Comparison of ENCODE assay signal across 14 mouse cellular contexts in genomic region chr9:31305117-31305516, GRCm38 (mm10). TPM values are rescaled to one million over a fixed set of nuclear protein-coding genes. Genes with fewer than 3 reads are reported as not detected.
DNase-seq lines count a peak whose midpoint lies in the region; ATAC-seq lines count a peak whose summit lies in the region.
"Had no signal": no experiment of that assay in that cellular context is flagged by ENCODE, and none has a peak within 500 bp of the region (broad histone marks: within the 10 kb centered on the region; RNA-seq: fewer than 3 reads in every experiment).

No protein-coding gene starts in this region.

- no peak overlapping the region for H3K4me2 ChIP-seq in midbrain, embryonic 15.5 days
- no peak overlapping the region for H3K4me2 ChIP-seq in midbrain, embryonic 11.5 days
- H3K4me2 ChIP-seq: embryonic facial prominence, embryonic 12.5 days; forebrain, embryonic 13.5 days; forebrain, embryonic 15.5 days had no signal

- H3K27ac ChIP-seq in midbrain, embryonic 15.5 days, result 0 out of 2 replicates have a peak overlapping the region, but pooled peaks have one; percentile 1
- H3K27ac ChIP-seq in midbrain, embryonic 11.5 days (ENCODE audit: low read depth, low read length), result no peak overlapping the region
- H3K27ac ChIP-seq: embryonic facial prominence, embryonic 10.5 days; embryonic facial prominence, embryonic 12.5 days; forebrain, embryonic 13.5 days; forebrain, embryonic 15.5 days had no signal

- DNase-seq in midbrain, embryonic 11.5 days (ENCODE audit: low spot score, missing footprints), result no peak
- peak; percentile 55 for DNase-seq in testis, postnatal 10 days (ENCODE audit: low spot score)
- DNase-seq in testis, postnatal 14 days (ENCODE audit: low spot score), result peak; percentile 81
- DNase-seq in gastrocnemius, adult 18-20 months (ENCODE audit: low spot score), result no peak
- DNase-seq: adrenal gland, postnatal 25 days; cerebellum, adult 11 months; cerebellum, adult 8-10 months; cerebellum, adult 9-11 months; forebrain, postnatal 0 days had no signal

- no peak overlapping the region for H3K4me3 ChIP-seq in midbrain, embryonic 15.5 days
- no peak overlapping the region for H3K4me3 ChIP-seq in midbrain, embryonic 11.5 days (ENCODE audit: low read depth, low read length)
- H3K4me3 ChIP-seq: embryonic facial prominence, embryonic 10.5 days; embryonic facial prominence, embryonic 12.5 days; forebrain, embryonic 13.5 days; forebrain, embryonic 15.5 days had no signal

- H3K9ac ChIP-seq in midbrain, embryonic 15.5 days, result no peak overlapping the region
- no peak overlapping the region for H3K9ac ChIP-seq in midbrain, embryonic 11.5 days (ENCODE audit: low read length)
- H3K9ac ChIP-seq: embryonic facial prominence, embryonic 12.5 days; forebrain, embryonic 13.5 days; forebrain, embryonic 15.5 days; forebrain, postnatal 0 days had no signal

- H3K27me3 ChIP-seq in midbrain, embryonic 15.5 days (replicated peaks), result no peaks in the 10 kb centered on the region
- H3K27me3 ChIP-seq in midbrain, embryonic 11.5 days (ENCODE audit: control insufficient read depth, insufficient read depth, low read length), result no peaks in the 10 kb centered on the region
- H3K27me3 ChIP-seq: embryonic facial prominence, embryonic 12.5 days; forebrain, embryonic 13.5 days; forebrain, embryonic 15.5 days had no signal

- 56% methylated on average over 5 of the region's 5 CpGs for WGBS in midbrain, embryonic 15.5 days
- 62% methylated on average over 5 of the region's 5 CpGs for WGBS in midbrain, embryonic 11.5 days

- no peaks in the 10 kb centered on the region for H3K9me3 ChIP-seq in midbrain, embryonic 15.5 days
- H3K9me3 ChIP-seq in midbrain, embryonic 11.5 days (ENCODE audit: control insufficient read depth, low read length), result no peaks in the 10 kb centered on the region
- H3K9me3 ChIP-seq: embryonic facial prominence, embryonic 10.5 days; embryonic facial prominence, embryonic 12.5 days; forebrain, embryonic 13.5 days; forebrain, embryonic 15.5 days had no signal

- H3K4me1 ChIP-seq in midbrain, embryonic 15.5 days, result peaks cover 3% of the 10 kb centered on the region; the same call in 1 of the 2 replicates
- H3K4me1 ChIP-seq in midbrain, embryonic 11.5 days (ENCODE audit: control insufficient read depth, insufficient read depth, low read length), result no peaks in the 10 kb centered on the region
- H3K4me1 ChIP-seq: embryonic facial prominence, embryonic 12.5 days had no signal

- ATAC-seq in midbrain, embryonic 15.5 days (replicated peaks), result no peak
- ATAC-seq in midbrain, embryonic 11.5 days (ENCODE audit: low FRiP score), result no peak
- ATAC-seq: forebrain, embryonic 13.5 days; forebrain, embryonic 15.5 days; forebrain, postnatal 0 days had no signal

- no peaks in the 10 kb centered on the region for H3K36me3 ChIP-seq in midbrain, embryonic 15.5 days (replicated peaks)
- H3K36me3 ChIP-seq in midbrain, embryonic 11.5 days (ENCODE audit: control insufficient read depth, insufficient read depth, low read length), result no peaks in the 10 kb centered on the region
- H3K36me3 ChIP-seq: embryonic facial prominence, embryonic 12.5 days; forebrain, embryonic 15.5 days had no signal

RNA-seq across cellular contexts. Expression of gene Prdm10, which starts 24.8 kb away (rescaled TPM):
- polyA plus RNA-seq in midbrain, embryonic 15.5 days (2015; fragmentation: Nextera tagmentation; extraction: Ambion mirVana), result 8.9 and 9.9 TPM in 2 replicates
- 6.8 and 7.9 TPM in 2 replicates for polyA plus RNA-seq in midbrain, embryonic 11.5 days (2014; fragmentation: Nextera tagmentation; extraction: Ambion mirVana)
- total RNA-seq in gastrocnemius, adult 18-20 months (2021), result 1 to 10 TPM; 3.7 to 4.1 TPM

Comparison
In these comparisons a context has a peak if more than half of its experiments do, and no peak if none do; other contexts are left out.
1. DNase-seq: peak in testis, postnatal 10 days (single experiment) and testis, postnatal 14 days (single experiment); none in midbrain, embryonic 11.5 days (single experiment) and gastrocnemius, adult 18-20 months (single experiment).